Mouse (Mus musculus): ENCODE measurements at regions not wholly inside any gene's neighbourhood (a gene's known extent, or its start where the extent isn't known, plus 50 kb on each side); places are given as distances from the start of the nearest gene placed in this dataset.

DNA sequence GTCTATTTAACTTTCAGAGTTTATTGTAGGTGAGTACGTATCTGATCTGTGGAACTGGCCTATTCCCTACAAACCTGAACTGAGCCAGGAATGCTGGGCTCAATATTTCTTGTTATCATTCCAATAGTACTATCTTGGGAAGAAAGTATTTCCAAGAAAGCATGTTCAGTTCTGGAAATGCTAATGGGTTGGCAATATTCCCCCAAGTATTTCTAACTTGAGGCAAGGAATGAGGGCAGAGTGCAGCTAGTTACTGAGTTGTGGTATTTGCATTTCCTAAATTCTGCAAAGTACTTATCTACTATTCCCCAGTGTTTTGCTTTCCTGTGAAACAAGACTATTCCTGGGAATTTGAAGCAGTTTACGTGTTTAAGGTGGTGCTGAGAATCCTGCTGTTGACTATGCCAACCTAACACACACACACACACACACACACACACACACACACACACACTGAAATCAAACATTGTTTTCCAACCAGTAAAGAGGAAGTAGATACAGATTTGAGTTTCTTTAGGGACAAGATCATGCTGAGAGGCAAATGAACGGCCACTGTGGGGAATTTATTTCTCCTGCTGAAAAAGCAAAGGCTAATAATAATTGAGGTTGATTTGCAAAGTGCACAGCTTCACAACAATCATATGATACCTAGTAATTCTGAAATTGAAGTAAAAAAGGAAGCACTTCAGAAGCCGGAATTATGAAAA is 1248.4 kb upstream of the Zeb2 start:
- no peak for DNase-seq (ENCODE audit: extremely low spot score, low spot score)

DNA sequence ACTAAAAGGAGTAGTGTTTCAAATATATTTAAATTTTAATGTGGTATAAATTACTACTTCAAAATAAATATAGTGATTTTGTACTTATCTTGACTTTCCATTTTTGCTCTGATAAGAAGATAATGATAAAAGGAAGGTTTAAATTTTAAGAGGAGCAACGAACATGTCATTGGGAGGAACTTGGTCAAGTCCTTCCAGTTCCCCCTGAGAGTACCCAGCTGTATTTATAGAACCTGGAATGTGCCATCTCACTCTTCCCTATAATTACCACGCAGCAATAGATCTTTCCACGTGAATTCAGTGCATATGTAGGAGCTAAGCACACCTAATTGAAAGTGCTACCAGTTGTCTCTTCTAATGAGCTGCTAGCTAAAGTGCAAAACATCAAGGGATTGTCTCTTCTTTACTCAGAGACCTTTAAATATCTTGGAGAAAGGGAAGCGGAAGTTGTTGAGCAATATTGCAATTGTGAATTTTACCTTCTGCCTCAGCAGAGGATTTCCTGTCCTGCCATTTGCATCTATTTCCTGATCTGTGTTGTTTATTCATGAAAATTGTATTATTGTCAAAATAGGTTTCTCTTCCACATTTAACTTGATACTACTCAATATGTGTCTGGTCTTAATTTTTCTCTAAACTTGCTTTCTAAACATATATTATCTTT is 1243.0 kb upstream of the Zeb2 start:
- DNase-seq (ENCODE audit: extremely low spot score, low spot score): no peak

- no peak for DNase-seq (ENCODE audit: extremely low spot score, low spot score)
Measured at GRCm38 (mm10) chr2:46358225-46358624, 1241.0 kb upstream of the Zeb2 start.

- no peak for DNase-seq (ENCODE audit: extremely low spot score, low spot score)
Measured at GRCm38 (mm10) chr2:46356651-46357050, 1239.5 kb upstream of the Zeb2 start.

GRCm38 (mm10) chr2:46340694-46341093 is 1223.5 kb upstream of the Zeb2 start:
- DNase-seq (ENCODE audit: extremely low spot score, low spot score): no peak

GRCm38 (mm10) chr2:46316666-46317065 is 1199.5 kb upstream of the Zeb2 start:
- no peak for DNase-seq (ENCODE audit: extremely low spot score, low spot score)

GRCm38 (mm10) chr2:46315243-46315642 is 1198.0 kb upstream of the Zeb2 start:
- no peak for DNase-seq (ENCODE audit: extremely low spot score, low spot score)

GRCm38 (mm10) chr2:46307582-46308153 is 1190.5 kb upstream of the Zeb2 start:
- DNase-seq (ENCODE audit: extremely low spot score, low spot score): no peak

GRCm38 (mm10) chr2:46302627-46303026 is 1185.4 kb upstream of the Zeb2 start:
- DNase-seq (ENCODE audit: extremely low spot score, low spot score): no peak

- DNase-seq (ENCODE audit: extremely low spot score, low spot score): no peak
Measured at GRCm38 (mm10) chr2:46297274-46297843, 1180.2 kb upstream of the Zeb2 start.

GRCm38 (mm10) chr2:46283929-46284598 is 1166.9 kb upstream of the Zeb2 start:
- no peak for DNase-seq (ENCODE audit: extremely low spot score, low spot score)

- DNase-seq (ENCODE audit: extremely low spot score, low spot score): no peak
Measured at GRCm38 (mm10) chr2:46280822-46281221, 1163.6 kb upstream of the Zeb2 start.

DNA sequence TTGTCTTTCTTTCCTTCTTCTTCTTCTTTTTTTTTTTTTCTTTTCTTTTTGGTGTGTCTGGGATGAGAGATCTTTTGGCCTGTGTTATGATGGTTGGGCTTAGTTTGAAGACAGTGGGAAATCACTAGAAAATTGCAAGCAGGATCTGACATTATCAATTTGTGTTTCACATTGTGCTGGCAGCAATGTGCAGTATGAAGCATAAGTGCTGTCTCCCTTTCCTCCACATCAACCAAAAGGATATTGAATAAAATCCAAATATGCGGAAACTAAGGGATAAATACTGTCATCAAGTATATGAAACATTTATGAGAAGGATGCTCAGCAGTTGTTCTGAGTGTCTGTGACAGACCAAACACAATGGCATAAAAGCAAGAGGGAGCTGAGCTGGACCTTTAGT is 1144.4 kb upstream of the Zeb2 start:
- DNase-seq (ENCODE audit: extremely low spot score, low spot score): no peak

DNA sequence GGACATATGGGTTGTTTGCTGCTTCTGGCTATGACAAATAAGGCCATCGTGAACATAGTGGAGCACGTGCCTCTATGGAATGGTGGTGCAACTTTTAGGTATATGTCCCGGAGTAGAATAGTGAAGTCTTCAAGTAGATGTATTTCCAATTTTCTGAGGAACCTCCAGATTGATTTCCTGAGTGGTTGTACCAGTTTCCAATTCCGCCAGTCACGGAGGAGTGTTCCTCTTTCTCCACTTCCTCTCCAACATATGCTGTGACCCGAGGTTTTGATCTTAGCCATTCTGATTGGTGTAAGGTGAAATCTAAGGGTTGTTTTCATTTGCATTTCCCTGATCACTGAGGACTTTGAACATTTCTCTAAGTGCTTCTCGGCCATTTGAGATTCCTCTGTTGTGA is 1134.4 kb upstream of the Zeb2 start:
- no peak for DNase-seq (ENCODE audit: extremely low spot score, low spot score)

DNA sequence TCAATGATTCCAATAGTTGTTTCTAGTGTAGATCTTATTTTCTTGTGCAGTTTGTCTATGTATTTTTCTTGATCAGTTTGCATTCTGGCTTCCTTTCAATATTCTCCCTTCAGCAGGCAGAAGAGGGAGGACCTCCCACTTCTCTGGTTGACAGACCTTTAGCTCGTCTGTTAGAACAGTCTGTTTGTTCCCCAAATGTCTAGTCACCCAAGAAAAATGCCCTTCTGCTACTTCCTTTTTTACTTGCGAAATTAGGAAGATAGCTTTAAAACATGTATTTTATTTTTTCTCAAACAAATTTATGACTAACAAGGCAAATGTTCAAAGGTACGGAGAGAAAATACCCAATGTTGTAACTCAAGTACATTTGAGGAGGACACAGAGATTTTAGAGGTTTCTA is 1128.5 kb upstream of the Zeb2 start:
- no peak for DNase-seq (ENCODE audit: extremely low spot score, low spot score)

- DNase-seq (ENCODE audit: extremely low spot score, low spot score): no peak
Measured at GRCm38 (mm10) chr2:46244697-46245096, 1127.5 kb upstream of the Zeb2 start.

- no peak for DNase-seq (ENCODE audit: extremely low spot score, low spot score)
Measured at GRCm38 (mm10) chr2:46242806-46243205, 1125.6 kb upstream of the Zeb2 start.

DNA sequence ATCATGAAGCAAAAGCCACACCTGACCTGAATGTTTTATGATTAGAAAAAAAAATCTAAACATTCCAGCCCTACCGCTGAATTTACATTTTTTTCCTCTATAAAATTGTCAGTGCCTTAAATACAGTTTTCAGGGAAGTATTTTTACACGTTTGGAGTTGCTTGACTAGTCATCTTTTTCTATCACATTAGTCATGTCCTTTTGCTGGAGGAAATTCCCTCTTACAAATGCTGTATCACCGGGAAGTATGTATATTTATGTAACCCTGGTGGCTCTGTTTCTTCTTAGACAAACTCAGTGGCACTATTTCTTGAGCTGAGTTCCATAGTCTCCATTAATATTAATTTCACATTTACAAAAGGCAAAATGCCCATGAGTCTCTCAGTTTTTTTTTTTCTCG is 1122.7 kb upstream of the Zeb2 start:
- DNase-seq (ENCODE audit: extremely low spot score, low spot score): no peak

GRCm38 (mm10) chr2:46230791-46231450 is 1113.7 kb upstream of the Zeb2 start:
- no peak for DNase-seq (ENCODE audit: extremely low spot score, low spot score)

DNA sequence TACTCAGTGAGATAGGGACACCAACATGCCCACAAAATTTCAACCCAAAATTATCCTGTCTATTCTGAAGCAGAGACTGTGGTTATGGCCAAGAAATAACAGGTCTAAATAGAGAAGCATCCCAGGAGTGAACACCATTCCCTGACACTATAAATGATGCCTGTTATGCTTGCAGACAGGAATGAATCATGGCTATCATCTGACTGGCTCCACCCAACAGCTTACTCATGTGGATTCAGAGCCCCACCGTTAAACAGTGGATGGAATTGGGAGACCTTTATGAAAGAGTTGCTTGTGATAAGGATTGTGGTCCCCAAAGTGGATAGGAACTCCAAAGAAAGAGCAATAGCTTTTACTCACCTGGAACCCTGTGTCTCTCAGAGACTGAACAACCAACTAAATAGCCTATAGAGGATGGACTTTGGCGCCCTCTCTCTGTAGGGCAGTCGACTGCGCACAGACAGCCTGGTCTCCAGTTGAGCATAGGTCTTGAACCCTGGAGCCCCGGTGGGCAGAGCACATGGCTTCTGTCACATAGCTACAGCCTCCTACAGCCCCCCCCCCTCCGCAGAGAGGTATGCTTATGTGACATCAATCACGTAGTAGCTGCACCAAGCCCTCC is 1101.3 kb upstream of the Zeb2 start:
- no peak for DNase-seq (ENCODE audit: extremely low spot score, low spot score)

GRCm38 (mm10) chr2:46199341-46199740 is 1082.1 kb upstream of the Zeb2 start:
- DNase-seq (ENCODE audit: extremely low spot score, low spot score): no peak

Data from neural tube, embryonic 10.5 days (tissue).